Mouse (Mus musculus): Measurements from ENCODE around the gene Hecw2. TPM values are rescaled to one million over a fixed set of nuclear protein-coding genes. Genes with fewer than 3 reads are reported as not detected.

Gene Hecw2
- total RNA-seq (2021) = 10 to 100 TPM; 12.0 to 14.9 TPM
- long read RNA-seq, experiment 1, partial matches to known transcripts = 1 of 4 reads
- long read RNA-seq, experiment 1, other reads (novel, unspliced or antisense) = 3 of 4 reads
- long read RNA-seq, experiment 2, partial matches to known transcripts = 0 of 4 reads
- long read RNA-seq, experiment 2, other reads (novel, unspliced or antisense) = 4 of 4 reads

DNA sequence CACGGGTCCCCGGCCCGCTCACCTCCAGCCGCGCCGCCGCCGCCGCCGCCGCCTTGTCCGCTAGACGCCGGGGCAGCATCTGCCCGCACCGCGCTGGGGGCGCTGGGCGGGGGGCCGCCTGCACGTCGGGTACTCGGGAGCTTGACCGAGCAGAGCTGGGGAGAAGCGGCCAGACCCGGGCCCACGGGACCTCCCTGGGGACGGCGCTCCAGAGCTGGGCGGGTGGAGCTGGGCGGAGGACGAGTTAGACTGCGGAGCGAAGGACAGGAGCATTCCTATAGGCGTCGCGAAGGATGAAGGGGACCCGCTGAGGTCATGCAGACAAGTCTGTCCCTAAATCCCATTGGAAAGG is at the start of gene Hecw2:
Gene Hecw2, minus strand, starts transcription at position 215 of the 352 bp plus-strand sequence.
- intact Hi-C loops (cut with DNase I) = loop anchor here (5.0 kb wide), 1 partner anchor 283 kb away; no protein-coding TSS in a partner anchor

DNA sequence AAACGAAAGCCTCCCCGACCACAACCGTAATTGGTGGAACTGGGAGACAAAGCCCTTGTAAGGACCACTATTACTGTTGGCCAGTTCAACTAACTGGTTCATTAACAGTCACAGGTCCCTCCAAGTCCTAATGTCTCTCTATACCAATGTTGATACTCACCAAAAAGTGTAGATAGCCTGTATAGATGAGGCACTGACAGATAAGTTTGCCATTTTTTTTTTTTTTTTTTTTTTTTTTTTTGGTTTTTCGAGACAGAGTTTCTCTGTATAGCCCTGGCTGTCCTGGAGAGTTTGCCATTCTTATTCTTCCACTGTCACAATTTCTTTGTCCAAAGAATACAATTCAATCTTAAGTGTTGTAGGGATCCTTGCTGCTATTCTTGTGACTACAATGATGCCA is 47.8 kb upstream of the Hecw2 start:
- no peak for DNase-seq
- intact Hi-C loops (cut with DNase I) = no loop called here

More for the DNA sequence above, at the start of gene Hecw2:
- peak in 1 of 2 experiments; percentile 46 for DNase-seq

DNA sequence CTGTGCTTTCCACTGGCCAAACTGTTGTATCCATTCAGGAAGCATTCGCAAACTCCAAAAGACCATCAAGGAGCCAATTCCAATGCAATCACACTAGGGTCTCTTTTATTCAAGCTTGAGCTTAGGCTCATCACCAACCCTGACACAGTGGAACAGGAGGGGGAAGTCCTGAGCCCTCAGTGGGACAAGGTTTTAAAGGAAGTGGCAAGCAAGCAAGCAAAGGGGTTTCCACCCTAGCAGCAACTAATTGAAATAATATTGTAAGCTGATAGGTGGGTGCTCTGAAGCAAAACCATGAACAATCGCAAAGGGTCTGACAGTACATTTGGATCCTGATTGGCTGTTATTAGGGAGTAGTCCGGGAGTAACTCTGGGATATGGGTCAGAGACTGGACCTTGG is 25.3 kb upstream of the Hecw2 start:
- DNase-seq = no peak

DNA sequence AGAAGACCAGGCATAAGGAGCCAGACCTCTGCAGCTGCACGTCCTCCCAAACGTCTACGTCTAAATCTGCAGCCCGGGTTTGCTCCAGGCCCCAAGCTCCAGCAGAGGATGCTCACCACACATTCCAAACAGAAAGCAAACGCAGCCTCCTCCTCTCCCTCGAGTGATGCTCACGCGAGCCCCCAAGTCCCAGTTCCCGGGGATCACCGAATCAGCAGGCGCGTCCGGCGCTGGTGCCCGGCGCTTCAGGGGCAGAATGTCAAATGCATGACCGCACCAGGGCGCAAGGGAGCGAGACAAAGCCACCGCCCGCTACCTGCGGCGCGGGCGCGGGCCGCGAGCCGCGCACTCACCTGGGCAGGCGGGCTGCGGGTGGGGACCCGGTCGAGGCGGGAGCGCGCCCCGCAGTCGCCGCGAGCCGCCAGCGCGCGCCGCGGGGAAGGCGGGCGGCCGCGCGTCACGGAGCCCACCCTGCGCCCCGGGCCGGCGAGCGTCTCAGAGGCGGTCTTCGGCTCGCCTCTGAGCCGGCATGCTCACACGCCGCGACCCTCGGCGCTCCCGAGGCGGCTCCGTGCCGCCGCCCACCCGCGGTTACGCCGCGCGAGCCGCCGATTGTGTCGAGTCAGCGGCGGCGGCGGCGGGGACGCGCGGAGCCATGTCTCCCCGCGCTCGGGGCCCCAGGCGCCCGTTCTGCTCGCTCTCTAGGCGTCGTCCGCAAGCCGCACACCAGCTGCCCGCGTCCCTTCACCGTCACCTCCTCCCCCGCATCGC is 600 bp downstream of the Hecw2 start:
- intact Hi-C loops (cut with DNase I) = loop anchor here (5.0 kb wide), 1 partner anchor 282 kb away; no protein-coding TSS in a partner anchor
- peak; percentile 46 to 55 for DNase-seq

More for the DNA sequence above, 25.3 kb upstream of the Hecw2 start:
- intact Hi-C loops (cut with DNase I) = no loop called here

DNA sequence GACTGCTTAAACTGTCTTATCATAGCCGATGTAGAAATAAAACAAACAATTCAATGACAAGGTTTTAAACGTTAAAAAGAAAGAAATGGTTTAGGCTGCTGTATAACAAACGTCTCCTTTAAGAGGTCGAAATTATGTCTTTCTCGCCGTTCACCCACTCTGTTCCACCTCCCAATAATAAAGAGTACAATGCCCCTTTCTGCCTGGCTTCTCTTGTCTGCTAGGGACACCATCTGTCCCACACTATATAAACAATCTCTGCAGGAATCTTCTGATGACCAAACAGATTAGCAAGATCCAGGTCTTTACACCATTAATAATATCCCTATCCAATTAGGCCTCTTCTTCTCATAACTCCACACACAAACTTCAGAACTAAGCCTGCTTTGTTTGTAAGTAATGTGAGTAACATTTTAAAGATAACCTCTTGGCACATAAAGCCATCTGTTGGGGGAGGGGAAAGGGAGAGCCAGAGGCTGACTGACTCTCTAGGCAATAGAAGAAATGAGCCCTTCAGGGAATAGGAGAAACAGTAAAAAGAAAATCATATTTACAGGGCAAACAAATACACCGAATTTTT is 1.7 kb downstream of the Hecw2 start:
- DNase-seq = peak in 1 of 2 experiments; percentile 5
- intact Hi-C loops (cut with DNase I) = loop anchor here (1.0 to 5.0 kb wide), 2 partner anchors 153 to 281 kb away; no protein-coding TSS in a partner anchor

DNA sequence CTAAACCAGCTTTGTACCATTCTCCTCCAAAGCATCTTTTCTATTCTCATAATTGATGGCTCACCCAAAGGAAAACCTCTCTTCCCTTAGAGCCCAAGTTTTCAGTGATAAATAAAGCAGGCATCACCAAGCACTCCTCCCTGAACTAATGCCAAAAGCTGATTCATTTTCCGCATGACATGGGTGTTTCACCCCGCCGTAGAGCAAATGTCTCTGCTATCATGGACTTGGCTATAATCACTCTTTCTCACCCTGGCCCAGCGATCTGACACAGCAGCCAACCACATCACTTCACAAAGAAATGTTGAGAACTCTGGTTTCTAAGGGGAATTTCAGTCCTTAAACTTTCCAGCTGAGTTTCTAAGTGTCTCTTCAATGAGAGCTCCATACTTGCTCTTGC is 7.4 kb downstream of the Hecw2 start:
- DNase-seq = peak in 1 of 2 experiments; percentile 3
- intact Hi-C loops (cut with DNase I) = no loop called here

DNA sequence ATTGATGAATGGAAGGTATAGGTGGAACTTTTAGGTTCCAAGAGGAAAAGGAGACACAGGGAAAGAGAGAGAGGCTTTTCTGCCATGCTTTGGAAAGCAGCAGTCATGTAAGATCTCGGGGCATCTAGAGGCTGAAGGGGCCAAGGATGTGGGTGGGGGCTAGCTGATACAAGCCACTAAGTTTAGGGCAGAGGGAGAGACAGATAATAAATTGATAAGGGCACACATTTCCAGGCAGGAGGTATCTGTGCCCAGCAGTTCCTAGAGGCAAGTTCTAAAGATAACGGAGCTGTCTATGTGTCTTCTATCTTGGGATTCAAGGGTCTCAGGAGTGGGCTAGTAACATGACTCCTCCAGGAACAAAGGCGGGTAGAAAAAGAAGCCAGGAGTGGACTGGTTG is 8.6 kb downstream of the Hecw2 start:
- no peak for DNase-seq
- intact Hi-C loops (cut with DNase I) = no loop called here

DNA sequence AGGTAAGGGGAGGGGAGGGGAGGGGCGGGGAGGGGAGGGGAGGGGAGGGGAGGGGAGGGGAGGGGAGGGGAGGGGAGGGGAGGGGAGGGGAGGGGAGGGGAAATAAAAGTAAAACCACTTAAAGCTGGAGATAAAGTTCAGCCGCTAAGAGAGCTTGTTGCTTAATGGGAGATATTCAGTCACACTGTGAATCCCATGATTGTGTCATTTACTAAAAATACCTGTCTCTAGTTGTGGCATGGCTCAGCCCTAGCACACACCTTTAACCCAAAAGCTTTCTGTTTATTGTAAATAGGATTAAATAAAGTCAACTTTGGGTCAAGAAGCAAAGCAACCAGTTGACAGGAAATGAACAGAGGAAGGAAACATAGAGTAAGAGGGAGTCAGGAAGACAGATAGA is 14.3 kb downstream of the Hecw2 start:
- no peak for DNase-seq
- intact Hi-C loops (cut with DNase I) = no loop called here

DNA sequence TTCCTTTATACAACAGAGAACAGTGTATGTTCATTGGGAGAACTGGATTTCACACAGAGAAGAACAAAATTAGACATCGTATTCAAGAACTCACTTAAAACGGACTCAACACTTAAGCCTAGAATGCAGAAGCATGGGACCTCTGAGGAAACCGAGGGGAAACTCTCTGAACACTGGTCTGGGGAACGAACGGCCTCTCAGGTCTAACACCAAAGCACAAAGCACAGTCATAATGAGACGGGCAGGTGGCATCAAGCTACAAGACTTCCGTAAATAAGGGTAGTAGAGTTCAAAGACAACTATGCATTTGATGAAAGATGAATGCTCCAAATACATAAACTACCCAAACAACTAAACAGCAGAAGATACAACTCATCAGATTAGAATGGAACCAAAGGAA is 15.8 kb downstream of the Hecw2 start:
- DNase-seq = no peak
- intact Hi-C loops (cut with DNase I) = no loop called here

DNA sequence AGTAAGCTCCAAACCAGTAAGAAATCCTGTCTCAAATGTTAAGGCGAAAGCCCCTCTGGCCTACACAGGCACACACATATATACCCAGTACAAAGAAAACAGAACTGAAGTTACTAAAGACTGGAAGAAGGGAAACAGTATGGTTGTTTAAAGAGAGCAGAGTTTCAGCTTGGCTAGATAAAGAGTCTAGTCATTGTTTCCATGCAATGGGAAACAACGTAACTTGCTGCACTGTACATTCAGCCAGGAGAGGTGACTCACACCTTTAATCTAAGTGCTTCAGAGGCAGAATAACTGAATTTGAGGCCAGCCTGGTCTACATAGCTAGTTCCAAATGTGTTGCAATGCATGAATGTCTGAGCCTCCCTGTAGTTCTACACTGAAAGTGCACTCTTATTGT is 18.4 kb downstream of the Hecw2 start:
- DNase-seq = no peak
- intact Hi-C loops (cut with DNase I) = no loop called here

DNA sequence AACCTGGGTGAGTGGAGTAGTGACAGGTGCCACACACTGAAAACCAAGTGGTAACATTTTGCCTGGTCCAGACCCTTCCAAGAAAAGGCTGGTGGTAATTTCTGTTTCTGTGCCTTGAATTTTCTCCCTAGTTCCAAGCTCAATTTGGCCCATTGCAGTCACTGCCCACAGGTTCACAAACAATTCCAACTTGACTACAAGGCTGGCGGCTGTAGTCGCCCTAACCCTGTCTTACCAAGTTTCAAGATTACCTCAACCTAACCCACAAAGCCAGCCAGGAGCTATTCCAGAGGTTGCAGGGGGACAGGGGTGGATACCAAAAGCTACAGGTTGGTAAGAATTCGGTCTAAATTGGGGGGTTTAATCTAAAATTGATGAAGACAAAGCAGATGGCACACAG is 27.0 kb downstream of the Hecw2 start:
- intact Hi-C loops (cut with DNase I) = no loop called here
- no peak for DNase-seq

DNA sequence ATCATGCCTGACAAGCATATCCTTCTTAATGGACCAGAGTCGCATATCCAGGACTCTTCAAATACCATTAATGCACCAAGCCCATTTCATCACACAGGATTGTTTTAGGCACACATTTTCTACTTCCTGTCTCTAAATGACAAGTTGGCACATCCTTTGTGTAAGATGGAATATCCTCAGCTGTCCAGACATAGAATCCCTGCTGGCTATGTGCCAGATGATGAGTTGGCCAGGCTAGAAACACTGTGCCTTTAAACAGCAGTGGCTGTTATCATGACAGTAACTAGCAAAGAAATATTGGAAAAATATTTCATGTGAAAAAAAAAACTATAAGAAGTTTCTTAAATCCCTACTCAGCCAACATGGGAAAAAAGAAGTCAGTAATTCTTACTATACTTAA is 35.4 kb downstream of the Hecw2 start:
- DNase-seq = peak in 1 of 2 experiments; percentile 2
- intact Hi-C loops (cut with DNase I) = no loop called here

DNA sequence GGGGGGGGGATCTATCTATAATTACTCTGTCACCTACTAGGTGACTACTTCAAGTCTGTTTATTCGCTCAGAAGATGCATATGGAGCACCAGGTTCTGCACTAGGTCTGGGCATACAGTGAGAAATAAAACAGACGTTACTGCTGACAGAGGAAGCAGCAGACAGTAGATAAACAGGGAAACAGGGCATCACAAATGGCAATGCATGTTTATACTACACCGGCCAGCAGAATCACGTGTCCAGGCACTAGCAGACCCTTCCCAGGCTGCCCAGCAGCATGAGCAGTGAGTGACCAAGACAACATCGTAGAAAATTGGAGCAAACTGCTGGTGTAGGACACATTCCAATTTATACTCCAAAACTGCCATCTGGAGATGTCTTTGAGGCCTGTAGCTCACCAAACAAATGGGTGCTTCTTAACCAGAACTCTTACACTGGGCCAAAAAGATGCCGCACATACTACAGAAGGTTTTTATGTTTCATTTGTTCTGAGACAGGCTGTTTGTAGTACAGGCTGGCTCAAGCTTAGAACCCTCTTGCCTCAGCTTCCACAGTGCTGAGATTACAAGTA is 41.7 kb downstream of the Hecw2 start:
- intact Hi-C loops (cut with DNase I) = no loop called here
- DNase-seq = no peak

DNA sequence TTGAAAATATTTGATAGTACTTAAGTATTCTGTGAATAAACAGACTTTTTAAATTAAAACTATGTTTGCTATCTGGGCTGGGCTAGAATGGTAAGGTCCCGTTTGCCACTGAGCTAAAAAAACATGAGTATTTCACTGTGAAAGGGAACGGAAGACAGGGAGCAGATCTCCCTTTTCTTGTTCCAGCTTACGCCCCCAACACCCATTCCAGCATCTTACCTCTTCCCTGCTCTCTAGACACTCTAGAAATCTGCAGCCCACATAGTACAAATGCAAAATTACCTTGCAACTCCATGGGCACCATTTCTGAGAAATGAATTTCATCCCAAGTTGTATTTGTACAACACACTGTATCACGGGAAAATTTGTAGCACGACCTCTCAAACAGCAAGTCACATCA is 49.9 kb downstream of the Hecw2 start:
- intact Hi-C loops (cut with DNase I) = no loop called here
- DNase-seq = no peak

DNA sequence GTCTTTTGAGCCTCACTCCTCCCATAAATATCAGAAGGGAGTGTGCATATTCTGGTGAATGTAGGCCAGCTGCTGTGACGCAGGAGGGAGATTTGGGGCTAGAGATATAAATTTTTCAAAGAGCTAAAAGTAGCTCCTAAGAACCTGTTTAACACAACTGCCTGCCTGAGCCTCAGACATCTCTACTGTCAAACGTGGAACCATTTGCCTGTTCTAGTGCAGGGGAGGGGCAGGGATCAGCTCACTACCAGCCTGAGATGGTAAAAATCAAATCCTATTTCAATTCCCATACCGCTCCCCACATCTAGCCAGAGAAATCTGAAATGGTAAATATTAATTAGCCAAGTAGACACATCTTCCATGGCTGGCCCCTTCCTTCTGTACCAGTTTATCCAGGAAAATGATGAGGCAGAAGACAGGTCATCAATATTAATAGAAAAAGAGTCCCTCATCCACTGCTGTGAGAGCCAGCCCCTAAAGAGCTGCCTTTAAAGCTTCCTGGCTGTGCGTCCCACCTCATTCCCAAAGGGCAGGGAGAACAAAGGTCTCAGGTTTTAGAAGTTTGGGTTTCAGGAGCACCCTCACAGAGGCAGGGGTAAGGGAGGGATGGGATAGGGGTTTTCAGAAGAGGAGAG is 61.0 kb downstream of the Hecw2 start:
- no peak for DNase-seq
- intact Hi-C loops (cut with DNase I) = loop anchor here (5.0 kb wide), 1 partner anchor 712 kb away; no protein-coding TSS in a partner anchor

DNA sequence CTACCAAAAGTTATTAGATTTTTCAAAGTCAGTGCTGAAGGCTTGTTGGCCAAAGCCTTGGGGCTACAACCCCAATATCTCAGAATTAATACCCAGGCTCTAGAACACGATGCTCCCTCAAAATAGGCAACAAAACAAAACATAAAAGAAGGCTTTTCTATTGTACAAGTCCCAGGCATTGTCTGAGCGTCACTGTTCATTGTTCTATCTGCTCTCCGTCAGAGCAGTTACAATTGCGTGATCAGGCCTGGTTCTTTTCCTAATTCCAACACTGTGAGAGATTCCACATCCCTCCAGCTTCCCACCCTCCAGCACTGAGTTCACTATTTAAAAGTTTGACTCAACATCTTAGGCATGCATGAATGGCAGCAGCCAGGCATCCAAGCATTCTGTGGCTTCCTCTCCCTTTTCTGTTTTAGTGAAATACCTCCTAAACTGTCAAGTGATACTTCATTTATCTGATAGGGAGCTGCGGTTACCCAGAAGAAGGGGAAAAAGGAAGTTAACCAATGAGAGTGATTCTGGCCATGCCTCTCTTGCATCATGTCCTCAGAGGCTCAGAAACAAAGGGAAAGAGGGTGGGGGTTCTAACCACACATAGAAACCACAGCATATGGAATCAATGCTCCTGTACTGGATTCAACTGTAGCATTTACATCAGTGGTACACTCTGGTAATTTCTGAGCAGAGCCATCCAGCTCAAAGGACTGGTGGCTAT is 66.1 kb downstream of the Hecw2 start:
- intact Hi-C loops (cut with DNase I) = no loop called here
- DNase-seq = no peak

DNA sequence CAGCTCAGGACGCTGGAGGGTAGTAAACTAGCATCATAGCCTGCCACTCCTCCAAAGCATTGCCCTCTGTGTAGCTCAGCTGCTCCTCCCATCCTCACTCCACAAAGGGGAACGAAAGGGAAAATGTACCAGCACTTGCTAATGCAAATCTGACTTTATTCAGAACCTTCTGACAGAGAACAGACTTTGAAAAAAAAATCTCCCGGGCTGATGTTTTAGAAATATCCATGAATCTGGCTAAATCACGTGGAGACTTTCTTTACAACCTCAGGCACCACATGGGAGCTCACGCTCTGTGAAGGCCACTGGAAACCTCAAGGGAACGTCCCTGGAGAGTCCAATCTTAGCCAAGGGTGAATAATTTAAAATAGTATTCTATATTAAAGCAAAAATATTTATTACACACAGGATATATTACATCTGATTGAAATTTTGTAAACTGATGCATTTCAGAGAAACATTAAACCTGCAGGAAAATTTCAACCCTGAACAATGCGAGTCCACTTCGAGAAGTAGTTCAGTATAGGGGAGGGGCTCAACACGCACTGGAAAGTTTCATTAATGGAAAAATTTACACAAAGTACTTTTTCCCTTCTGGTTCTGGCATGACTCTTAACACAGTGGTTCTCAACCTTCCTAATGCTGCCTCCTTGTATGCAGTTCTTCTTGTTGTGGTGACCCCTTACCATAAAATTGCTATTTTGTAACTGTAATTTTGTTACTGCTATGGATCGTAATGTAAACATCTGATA is 67.8 kb downstream of the Hecw2 start:
- no peak for DNase-seq
- intact Hi-C loops (cut with DNase I) = no loop called here

DNA sequence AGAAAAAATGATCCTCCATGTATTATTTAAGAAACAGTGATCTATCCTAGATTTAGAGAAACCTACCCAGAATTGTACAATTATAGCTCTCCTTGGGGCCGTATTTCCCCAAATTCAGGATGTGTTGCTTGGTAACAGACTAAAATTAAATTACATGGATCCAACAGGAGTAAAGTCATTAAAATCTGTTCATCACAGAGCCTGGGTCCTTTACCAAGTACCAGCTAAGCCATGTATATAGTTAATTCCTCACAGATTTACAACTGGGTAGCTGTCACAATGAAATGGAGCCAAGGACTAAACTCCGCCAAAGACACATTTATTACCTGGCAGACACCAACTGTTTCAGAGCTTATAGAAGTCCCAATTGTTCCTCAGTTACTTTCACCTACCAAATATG is 72.4 kb downstream of the Hecw2 start:
- DNase-seq = no peak
- intact Hi-C loops (cut with DNase I) = no loop called here

DNA sequence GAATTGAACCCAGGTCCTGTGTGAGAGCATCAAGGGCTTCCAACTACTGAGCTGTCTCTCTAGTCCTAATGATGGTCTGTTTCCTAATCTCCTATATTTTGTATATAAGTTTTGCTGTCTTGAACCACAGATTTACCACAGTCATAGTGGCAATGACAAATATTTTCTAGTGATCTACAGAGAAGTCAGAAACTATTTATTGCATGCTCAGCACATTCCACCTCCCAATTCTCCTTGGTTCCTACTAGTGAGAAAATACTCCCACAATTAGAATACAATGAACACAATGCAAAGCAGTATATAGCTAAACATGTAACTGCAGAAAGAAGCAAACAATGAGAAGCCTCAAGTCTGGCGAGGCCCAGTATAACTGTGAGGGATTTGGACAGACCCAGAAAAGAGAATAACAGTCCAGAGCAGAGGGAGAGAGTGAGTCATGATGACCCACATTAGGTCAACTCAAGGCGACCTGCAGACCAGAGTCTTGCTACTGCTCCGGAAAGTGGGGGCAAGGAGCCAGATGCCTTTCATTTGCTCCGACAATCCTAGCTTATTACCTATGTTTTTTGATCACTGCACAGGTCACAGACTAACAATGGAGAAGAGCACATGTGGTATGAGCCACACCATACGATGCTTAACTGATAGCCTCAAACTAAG is 73.8 kb downstream of the Hecw2 start:
- no peak for DNase-seq
- intact Hi-C loops (cut with DNase I) = no loop called here

Data from heart, postnatal 14 days (tissue).